Mouse (Mus musculus): ENCODE measurements around the gene Zfp239. TPM values are rescaled to one million over a fixed set of nuclear protein-coding genes. Genes with fewer than 3 reads are reported as not detected.

The Zfp239 gene
- total RNA-seq, 4 experiments from 2014 or later = 42.8 to 60.5 (median 48.2) TPM

- peak in 1 of 2 experiments; percentile 89 for DNase-seq (ENCODE audit: low spot score in 2 of 2)
These were observed 17.0 kb downstream of the Zfp239 start for GRCm38 (mm10) chr6:117878700-117879407.

GRCm38 (mm10) chr6:117879408-117880115 is 17.7 kb downstream of the Zfp239 start:
- DNase-seq (ENCODE audit: low spot score in 2 of 2) = peak; percentile 97 to 99

- no peak for DNase-seq (ENCODE audit: low spot score in 2 of 2)
These were observed 18.5 kb downstream of the Zfp239 start for GRCm38 (mm10) chr6:117880394-117880838.

GRCm38 (mm10) chr6:117881229-117881628 is 19.3 kb downstream of the Zfp239 start:
- DNase-seq (ENCODE audit: low spot score in 2 of 2) = no peak

GRCm38 (mm10) chr6:117881997-117882396 is 20.1 kb downstream of the Zfp239 start:
- DNase-seq (ENCODE audit: low spot score in 2 of 2) = no peak

GRCm38 (mm10) chr6:117885943-117886342 is 24.0 kb downstream of the Zfp239 start:
- DNase-seq (ENCODE audit: low spot score in 2 of 2) = no peak

- no peak for DNase-seq (ENCODE audit: low spot score in 2 of 2)
These were observed 26.1 kb downstream of the Zfp239 start for GRCm38 (mm10) chr6:117888032-117888431.

GRCm38 (mm10) chr6:117888642-117889096 is 26.8 kb downstream of the Zfp239 start:
- DNase-seq (ENCODE audit: low spot score in 2 of 2) = no peak

GRCm38 (mm10) chr6:117890257-117890656 is 28.4 kb downstream of the Zfp239 start:
- no peak for DNase-seq (ENCODE audit: low spot score in 2 of 2)

GRCm38 (mm10) chr6:117891369-117892160 is 29.7 kb downstream of the Zfp239 start:
- DNase-seq (ENCODE audit: low spot score in 2 of 2) = no peak

GRCm38 (mm10) chr6:117892386-117892785 is 30.5 kb downstream of the Zfp239 start:
- DNase-seq (ENCODE audit: low spot score in 2 of 2) = no peak

GRCm38 (mm10) chr6:117893435-117893834 is 31.5 kb downstream of the Zfp239 start:
- DNase-seq (ENCODE audit: low spot score in 2 of 2) = no peak

GRCm38 (mm10) chr6:117897800-117898199 is 35.9 kb downstream of the Zfp239 start:
- no peak for DNase-seq (ENCODE audit: low spot score in 2 of 2)

- DNase-seq (ENCODE audit: low spot score in 2 of 2) = peak in 1 of 2 experiments; percentile 62
These were observed 38.5 kb downstream of the Zfp239 start, which contains the start of gene Hnrnpf for GRCm38 (mm10) chr6:117900126-117901080. Hnrnpf (plus strand) TSS chr6:117900324.

GRCm38 (mm10) chr6:117901510-117902402 is 39.9 kb downstream of the Zfp239 start:
- no peak for DNase-seq (ENCODE audit: low spot score in 2 of 2)

- no peak for DNase-seq (ENCODE audit: low spot score in 2 of 2)
These were observed 40.7 kb downstream of the Zfp239 start for GRCm38 (mm10) chr6:117902556-117902955.

GRCm38 (mm10) chr6:117903836-117904235 is 41.9 kb downstream of the Zfp239 start:
- DNase-seq (ENCODE audit: low spot score in 2 of 2) = no peak

- DNase-seq (ENCODE audit: low spot score in 2 of 2) = no peak
These were observed 43.5 kb downstream of the Zfp239 start for GRCm38 (mm10) chr6:117905260-117905930.

- peak; percentile 47 to 59 for DNase-seq (ENCODE audit: low spot score in 2 of 2)
These were observed 44.2 kb downstream of the Zfp239 start for GRCm38 (mm10) chr6:117906015-117906531.
